Mouse (Mus musculus) layer of hippocampus, postnatal 25 days (tissue): ENCODE data around the gene 4933412E24Rik. TPM values are rescaled to one million over a fixed set of nuclear protein-coding genes. Genes with fewer than 3 reads are reported as not detected.

ENCODE experiments used
- DNase-seq, 2 experiments: peaks; one replicate each; pipeline ENCODE4 v3.0.0; 2022; ENCODE audit warnings: mixed read lengths in 2 of 2, low spot score in 1 of 2; ENCODE audit errors: extremely low spot score in 1 of 2
- total RNA-seq, 2 experiments: library from RNA; stranded (reverse); gene quantifications; 2 replicates each; pipeline ENCODE4 v1.2.3; 2021

Gene 4933412E24Rik
- total RNA-seq, result not detected

DNA sequence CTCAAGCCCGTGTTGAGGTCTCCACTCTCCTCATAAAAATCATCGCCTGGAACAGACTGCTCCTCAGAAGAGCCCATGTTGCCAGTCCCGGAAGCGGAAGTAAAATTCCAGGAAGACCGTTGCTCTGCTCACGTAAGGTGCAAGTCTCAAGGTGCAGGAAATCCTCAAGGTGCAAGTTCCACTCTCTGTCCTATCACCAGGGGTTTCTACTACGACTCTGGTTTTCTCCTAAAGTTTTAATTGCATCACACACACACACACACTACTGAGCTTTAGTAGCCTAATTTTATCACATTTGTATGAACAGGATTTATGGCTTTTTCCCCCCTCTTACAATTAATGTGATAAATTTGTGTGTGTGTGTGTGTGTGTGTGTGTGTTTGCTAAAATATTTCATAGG lies at the start of gene 4933412E24Rik:
4933412E24Rik (minus strand) TSS at position 101 of the 400 bp plus-strand sequence.
- DNase-seq, result no peak

- no peak for DNase-seq
These were observed 14.3 kb upstream of the 4933412E24Rik start for GRCm38 (mm10) chr15:60030728-60031127.

DNA sequence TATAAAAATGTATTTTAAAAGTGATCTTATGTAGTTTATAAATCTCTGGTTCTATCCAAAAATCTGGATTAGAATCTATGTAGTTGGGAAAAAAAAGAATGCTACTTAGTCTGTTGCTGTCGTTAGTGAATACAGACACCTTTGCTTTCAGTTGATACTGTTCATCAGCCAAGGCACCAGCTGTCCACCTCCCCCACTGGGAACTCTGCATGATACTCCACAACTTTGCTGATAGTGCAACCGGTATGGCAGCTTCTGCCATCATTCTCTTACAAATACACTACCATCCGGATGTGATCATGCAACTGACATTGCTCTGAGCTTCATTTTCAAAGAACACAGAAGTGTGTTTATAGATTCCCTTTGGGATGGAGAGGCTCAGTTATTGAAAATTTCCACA lies 4.8 kb upstream of the 4933412E24Rik start:
- DNase-seq, result no peak

GRCm38 (mm10) chr15:60010199-60010598 lies 6.2 kb downstream of the 4933412E24Rik start:
- no peak for DNase-seq

DNA sequence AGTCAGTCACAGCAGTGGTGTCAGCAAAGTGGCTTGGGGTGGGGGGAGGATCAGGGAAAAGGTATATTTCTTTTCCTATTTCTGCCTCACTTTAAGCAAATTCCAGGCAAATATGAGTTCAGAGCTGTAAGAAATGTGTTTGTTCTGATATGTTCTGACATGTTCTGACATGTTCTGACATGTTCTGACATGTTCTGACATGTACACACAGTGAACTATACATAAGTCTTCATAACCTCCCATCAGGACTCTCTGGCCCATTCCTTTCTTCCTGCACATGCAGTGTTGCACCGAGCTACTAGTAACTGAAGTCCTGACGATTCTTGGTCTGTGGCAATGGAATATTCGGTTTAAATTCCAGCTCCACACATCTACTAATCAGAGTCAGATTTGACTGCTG lies 6.8 kb downstream of the 4933412E24Rik start:
- DNase-seq, result no peak

DNA sequence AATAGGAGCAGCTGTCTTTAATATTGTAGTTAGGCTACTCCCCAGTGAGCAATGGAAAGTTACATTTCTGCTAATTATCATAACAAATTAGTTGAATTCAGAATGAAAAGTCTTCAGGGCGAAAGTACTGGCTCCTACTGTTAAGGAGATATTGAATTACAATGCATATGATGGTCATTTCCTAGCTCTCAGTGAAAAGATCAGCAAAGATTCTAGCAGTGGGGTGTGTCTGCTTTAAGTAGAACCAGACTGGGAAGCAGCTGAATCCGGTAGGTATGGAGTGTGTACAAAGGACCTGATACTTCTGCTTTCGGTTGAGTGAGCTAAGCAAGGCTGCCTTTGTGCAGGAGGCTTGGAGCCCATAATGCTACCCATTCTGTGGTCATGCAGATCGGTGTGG lies 32.6 kb downstream of the 4933412E24Rik start:
- no peak for DNase-seq

DNA sequence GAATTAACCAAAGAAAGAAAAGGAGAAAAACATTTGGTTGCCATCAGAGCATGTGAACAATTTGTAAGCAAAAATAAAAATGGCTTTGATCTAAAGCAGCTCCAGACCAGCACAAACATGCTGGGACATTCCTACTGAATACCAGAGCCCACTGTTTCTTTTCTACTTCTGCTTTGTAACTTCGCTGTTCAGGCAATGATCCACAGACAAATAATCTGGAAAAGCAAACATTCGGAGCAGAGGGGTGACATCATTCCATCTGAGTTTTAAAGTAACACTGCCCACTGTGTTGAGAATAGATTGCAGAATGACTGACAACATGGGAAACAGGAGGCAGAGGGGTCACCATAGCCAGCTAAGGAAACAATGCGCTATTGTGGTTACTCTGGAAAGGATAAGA lies 41.1 kb downstream of the 4933412E24Rik start:
- no peak for DNase-seq

DNA sequence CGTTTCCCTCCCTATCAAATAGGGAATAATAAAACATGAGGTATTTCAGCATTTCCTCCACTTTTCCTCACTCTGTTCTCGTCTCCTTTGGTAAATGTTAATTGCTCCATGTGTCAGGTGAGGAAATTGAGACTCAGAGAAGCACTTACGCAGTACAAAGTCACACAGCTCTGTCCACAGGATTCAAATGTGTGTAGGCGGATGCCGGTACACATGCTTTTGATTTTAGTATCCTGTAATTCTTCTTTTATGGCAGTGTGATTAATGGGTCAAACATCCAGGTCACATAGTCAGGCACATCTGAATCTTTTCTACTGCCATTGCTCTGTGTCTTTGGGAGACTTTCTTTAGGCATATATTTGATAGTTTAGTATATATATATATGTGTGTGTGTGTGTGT lies 41.8 kb downstream of the 4933412E24Rik start:
- DNase-seq, result no peak

- no peak for DNase-seq
These were observed 42.5 kb downstream of the 4933412E24Rik start for GRCm38 (mm10) chr15:59973651-59974519.
